Mouse (Mus musculus): ENCODE measurements around the gene Cga. TPM values are rescaled to one million over a fixed set of nuclear protein-coding genes. Genes with fewer than 3 reads are reported as not detected.
A peak's percentile ranks its signal among the peaks of the same experiment; 100 is the strongest.

The Cga gene
- polyA plus RNA-seq, 1 experiment, result not detected

DNA sequence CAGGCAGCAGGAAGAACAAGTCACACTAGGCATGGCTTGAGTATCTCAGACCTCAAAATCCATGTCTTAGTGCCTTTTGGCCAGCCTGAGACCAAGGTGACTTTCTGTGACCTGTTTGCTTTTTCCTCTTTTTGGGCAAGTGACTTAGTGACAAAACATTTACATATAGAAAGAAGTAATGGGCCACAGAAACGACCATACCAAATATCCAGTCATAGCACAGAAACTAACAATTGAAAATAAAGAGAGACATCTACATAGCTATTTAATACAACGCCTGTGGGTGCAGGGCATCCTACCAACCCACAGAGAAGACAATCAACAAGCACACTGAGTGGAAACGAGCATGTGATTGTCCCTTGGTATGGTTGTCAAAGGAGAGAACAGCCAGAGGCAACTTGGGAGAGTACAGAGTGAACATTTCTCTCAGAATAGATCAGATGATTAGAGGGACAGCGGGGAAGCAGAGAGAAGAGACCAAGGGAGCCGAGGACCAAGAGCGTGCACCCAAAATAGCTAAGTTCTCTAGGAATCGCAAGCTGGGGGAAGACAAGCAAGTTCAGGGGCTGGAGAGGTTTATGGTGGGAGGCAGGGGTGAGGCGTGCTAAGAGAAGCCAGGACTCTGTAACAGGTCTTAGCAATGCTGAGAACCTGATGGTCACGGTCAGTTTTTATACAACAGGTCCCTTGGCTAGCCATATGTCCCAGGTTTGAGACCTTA is 7.8 kb upstream of the Cga start:
- H3K27ac ChIP-seq (ENCODE audit: control insufficient read depth, insufficient read depth, low read depth, low read length, poor library complexity), result no peak overlapping the region
- H3K4me3 ChIP-seq (replicated peaks; ENCODE audit: control insufficient read depth, low read depth, low read length), result peak overlapping the region; percentile 80
- no peaks in the 10 kb centered on the region; the same call in 1 of the 2 replicates for H3K4me1 ChIP-seq (ENCODE audit: control insufficient read depth, insufficient read depth, low read length)
- TF ChIP-seq CTCF (IDR thresholded peaks at IDR 0.05; ENCODE audit: control insufficient read depth, insufficient read depth, low read length) (no peak), POLR2A (IDR thresholded peaks at IDR 0.05; ENCODE audit: borderline replicate concordance, control insufficient read depth, low read depth, low read length) (no peak)
- WGBS, result 46% methylated on average over 9 of the region's 9 CpGs

DNA sequence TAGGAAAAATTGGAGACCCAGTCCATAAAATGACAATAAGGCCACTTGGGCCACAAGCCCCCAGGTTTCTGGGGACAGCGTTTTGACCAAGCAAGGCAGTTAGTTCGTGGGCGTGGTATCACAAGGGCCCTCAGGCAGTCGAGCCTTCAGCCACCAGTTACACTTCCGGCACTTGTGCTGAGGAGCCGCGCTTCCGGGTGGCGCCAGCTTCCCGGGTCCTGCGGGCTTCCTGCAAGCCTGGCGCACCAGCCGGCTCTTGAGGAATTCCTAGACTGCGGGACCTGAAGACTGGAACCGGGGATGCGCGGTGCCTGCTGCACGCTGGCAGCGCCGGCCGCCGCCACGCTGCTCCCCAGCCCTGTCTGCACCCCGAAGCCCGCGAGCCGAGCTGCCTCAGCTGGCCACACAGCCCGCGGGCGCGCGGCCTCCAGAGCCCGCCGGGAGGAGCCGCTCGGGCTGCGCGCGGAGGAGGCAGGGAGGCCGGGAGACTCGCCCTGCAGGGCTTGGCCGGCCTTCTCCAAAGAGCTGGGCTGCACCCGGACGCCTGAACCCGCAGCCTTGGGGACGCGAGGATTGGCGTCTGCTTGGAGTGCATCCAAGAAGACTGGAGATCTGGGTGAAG is 7.0 kb upstream of the Cga start:
- no peak for TF ChIP-seq CTCF (IDR thresholded peaks at IDR 0.05; ENCODE audit: control insufficient read depth, insufficient read depth, low read length)
- TF ChIP-seq POLR2A (IDR thresholded peaks at IDR 0.05; ENCODE audit: borderline replicate concordance, control insufficient read depth, low read depth, low read length), result peak; percentile 96; the same call in 1 of the 2 replicates
- under 1% methylated on average over 48 of the region's 48 CpGs for WGBS
- Histone ChIP-seq H3K27ac (ENCODE audit: control insufficient read depth, insufficient read depth, low read depth, low read length, poor library complexity) (peak overlapping the region; percentile 73), H3K4me1 (ENCODE audit: control insufficient read depth, insufficient read depth, low read length) (no peaks in the 10 kb centered on the region; the same call in 1 of the 2 replicates), H3K4me3 (replicated peaks; ENCODE audit: control insufficient read depth, low read depth, low read length) (peak overlapping the region; percentile 80)

DNA sequence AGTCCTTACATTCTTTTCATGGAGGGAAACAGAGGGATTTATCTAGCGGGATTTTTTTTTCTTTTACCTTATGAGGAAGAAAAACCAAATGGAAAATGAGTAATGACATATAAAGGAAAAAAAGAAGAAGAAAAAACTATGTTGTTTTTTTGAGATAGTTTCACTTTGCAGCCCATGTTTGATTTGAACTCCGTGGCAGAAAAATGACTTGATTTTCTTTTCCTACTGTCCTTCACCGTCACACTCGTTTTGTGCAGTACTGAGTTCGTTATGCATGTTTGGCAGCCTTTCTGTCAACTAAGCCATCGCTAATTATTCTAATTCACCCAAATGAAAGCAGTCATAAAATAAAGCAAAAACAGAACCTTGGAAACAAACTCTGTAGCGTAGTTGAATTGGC is 6.3 kb upstream of the Cga start:
- H3K4me3 ChIP-seq (replicated peaks; ENCODE audit: control insufficient read depth, low read depth, low read length), result peak overlapping the region; percentile 80
- no peak overlapping the region for H3K27ac ChIP-seq (ENCODE audit: control insufficient read depth, insufficient read depth, low read depth, low read length, poor library complexity)
- TF ChIP-seq POLR2A (IDR thresholded peaks at IDR 0.05; ENCODE audit: borderline replicate concordance, control insufficient read depth, low read depth, low read length) (no peak), CTCF (IDR thresholded peaks at IDR 0.05; ENCODE audit: control insufficient read depth, insufficient read depth, low read length) (no peak)
- H3K4me1 ChIP-seq (ENCODE audit: control insufficient read depth, insufficient read depth, low read length), result no peaks in the 10 kb centered on the region; the same call in 1 of the 2 replicates
- 4% methylated on average over 7 of the region's 7 CpGs for WGBS

DNA sequence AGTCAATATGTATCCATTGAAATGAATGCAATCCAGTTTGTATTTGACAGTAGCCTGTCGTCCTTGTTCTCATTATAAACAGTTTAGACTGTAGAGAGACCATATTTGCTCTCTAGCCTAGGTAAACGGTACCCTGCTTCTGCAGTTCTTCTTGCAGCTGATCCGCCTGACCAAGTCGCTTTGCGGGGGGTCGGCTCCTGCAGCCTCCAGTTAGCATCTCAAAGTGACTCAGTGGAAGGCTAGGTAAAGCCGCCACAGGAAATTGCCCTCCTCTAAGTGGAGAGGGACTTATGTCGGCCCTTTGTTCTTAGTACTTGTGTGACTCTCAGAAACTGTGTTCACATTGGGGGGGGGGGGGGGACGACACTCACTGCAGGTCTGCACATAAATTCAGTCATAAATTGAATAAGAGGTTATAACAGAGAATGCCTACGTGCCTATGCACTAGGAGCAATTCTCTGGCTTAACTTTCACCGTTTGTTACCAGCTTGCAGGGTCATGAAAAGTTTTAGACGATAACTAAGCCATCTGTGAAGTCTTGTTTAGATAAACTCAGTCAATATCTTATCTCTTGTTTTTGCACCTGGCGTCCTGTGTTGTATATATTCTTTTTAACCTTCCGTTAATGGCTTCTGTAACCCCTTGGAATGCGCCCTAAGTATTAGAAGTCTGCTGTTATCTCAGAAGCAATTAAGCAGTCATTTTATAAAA is 4.3 kb upstream of the Cga start:
- Histone ChIP-seq H3K4me1 (ENCODE audit: control insufficient read depth, insufficient read depth, low read length) (no peaks in the 10 kb centered on the region; the same call in 1 of the 2 replicates), H3K27ac (ENCODE audit: control insufficient read depth, insufficient read depth, low read depth, low read length, poor library complexity) (no peak overlapping the region), H3K4me3 (replicated peaks; ENCODE audit: control insufficient read depth, low read depth, low read length) (no peak overlapping the region)
- TF ChIP-seq CTCF (IDR thresholded peaks at IDR 0.05; ENCODE audit: control insufficient read depth, insufficient read depth, low read length) (no peak), POLR2A (IDR thresholded peaks at IDR 0.05; ENCODE audit: borderline replicate concordance, control insufficient read depth, low read depth, low read length) (no peak)
- WGBS, result 56% methylated on average over 15 of the region's 15 CpGs

DNA sequence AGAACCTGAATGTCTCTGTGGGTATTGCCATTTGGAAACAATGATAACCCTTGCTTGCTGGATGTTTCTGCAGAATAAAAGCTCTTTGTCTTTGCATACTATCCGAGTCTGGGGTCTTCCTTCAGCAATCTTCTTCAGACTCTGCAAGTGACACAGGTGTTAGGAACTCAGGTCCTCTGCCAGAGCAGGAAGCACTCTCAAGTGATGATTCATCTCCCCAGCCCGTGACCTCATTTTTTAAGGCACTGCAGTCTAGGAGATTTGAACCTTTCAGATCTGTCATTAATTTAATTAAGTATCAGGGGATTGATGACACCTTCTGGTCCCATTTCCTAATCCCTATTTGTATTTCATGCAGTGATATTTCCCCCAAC is 3.8 kb upstream of the Cga start:
- TF ChIP-seq POLR2A (IDR thresholded peaks at IDR 0.05; ENCODE audit: borderline replicate concordance, control insufficient read depth, low read depth, low read length), result no peak
- TF ChIP-seq CTCF (IDR thresholded peaks at IDR 0.05; ENCODE audit: control insufficient read depth, insufficient read depth, low read length), result no peak
- no peak overlapping the region for H3K4me3 ChIP-seq (replicated peaks; ENCODE audit: control insufficient read depth, low read depth, low read length)
- WGBS, result 47% methylated on average over 2 of the region's 2 CpGs
- H3K27ac ChIP-seq (ENCODE audit: control insufficient read depth, insufficient read depth, low read depth, low read length, poor library complexity), result no peak overlapping the region
- no peaks in the 10 kb centered on the region; the same call in 1 of the 2 replicates for H3K4me1 ChIP-seq (ENCODE audit: control insufficient read depth, insufficient read depth, low read length)

DNA sequence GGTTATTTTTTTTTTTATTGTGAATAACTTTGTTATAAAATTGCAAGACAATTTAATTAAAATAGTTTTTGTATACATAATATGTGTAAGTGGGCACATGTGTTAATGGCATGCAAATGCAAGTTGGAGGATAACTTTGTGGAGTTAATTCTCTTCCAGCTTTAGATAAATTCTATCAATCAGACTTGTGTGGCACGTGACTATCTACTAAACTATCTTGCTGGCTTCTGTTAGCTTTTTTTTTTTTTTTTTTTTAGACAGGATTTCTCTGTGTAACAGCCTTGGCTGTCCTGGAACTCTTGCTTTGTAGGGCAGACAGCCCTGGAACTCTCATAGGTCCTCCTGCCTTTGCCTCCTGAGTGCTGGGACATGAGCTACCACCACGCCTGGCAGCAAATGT is 4.9 kb downstream of the Cga start:
- WGBS, result 57% methylated on average over 2 of the region's 2 CpGs
- TF ChIP-seq POLR2A (IDR thresholded peaks at IDR 0.05; ENCODE audit: borderline replicate concordance, control insufficient read depth, low read depth, low read length), result no peak
- no peak for TF ChIP-seq CTCF (IDR thresholded peaks at IDR 0.05; ENCODE audit: control insufficient read depth, insufficient read depth, low read length)
- no peaks in the 10 kb centered on the region; the same call in 1 of the 2 replicates for H3K4me1 ChIP-seq (ENCODE audit: control insufficient read depth, insufficient read depth, low read length)
- H3K27ac ChIP-seq (ENCODE audit: control insufficient read depth, insufficient read depth, low read depth, low read length, poor library complexity), result no peak overlapping the region
- H3K4me3 ChIP-seq (replicated peaks; ENCODE audit: control insufficient read depth, low read depth, low read length), result no peak overlapping the region

DNA sequence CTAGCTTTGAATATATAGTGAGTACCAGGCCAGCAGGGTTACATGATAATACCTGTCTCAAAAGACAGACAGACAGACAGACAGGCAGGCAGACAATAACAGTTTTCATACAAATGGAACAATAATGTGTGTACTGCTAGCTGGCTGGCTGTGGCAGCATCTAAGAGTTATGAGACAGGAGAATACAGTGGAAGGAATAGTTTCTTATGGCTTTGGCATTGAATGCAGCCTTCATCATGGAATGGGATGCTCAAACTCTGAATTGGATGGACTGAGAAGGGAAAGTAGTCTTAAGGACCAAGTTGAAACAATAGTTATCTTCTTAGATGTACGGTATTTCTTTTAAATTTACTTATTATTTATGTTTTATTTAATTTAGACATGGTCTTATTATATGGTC is 5.7 kb downstream of the Cga start:
- WGBS, result 93% methylated on average over 1 of the region's 1 CpGs
- Histone ChIP-seq H3K27ac (ENCODE audit: control insufficient read depth, insufficient read depth, low read depth, low read length, poor library complexity) (no peak overlapping the region), H3K4me1 (ENCODE audit: control insufficient read depth, insufficient read depth, low read length) (no peaks in the 10 kb centered on the region; the same call in 1 of the 2 replicates), H3K4me3 (replicated peaks; ENCODE audit: control insufficient read depth, low read depth, low read length) (no peak overlapping the region)
- TF ChIP-seq POLR2A (IDR thresholded peaks at IDR 0.05; ENCODE audit: borderline replicate concordance, control insufficient read depth, low read depth, low read length), result no peak
- TF ChIP-seq CTCF (IDR thresholded peaks at IDR 0.05; ENCODE audit: control insufficient read depth, insufficient read depth, low read length), result no peak

DNA sequence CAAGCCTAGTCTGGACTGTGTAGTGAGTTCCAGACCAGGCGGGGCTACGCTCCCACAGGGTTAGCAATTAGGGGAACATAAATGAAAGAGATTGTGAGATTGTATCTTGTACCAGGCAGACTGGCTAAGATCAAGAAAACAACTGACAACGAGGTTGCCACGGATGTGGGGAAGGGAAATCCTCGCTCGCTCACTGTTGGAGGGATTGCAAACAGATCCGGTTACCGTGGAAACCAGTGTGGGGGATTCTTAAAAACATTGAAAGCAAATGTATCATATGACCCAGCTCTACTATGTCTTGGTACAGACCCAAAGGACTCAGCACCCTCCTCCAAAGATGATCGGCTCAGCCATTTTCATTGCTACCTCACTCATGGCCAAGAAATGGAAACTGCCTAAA is 6.6 kb downstream of the Cga start:
- Histone ChIP-seq H3K4me1 (ENCODE audit: control insufficient read depth, insufficient read depth, low read length) (no peaks in the 10 kb centered on the region; the same call in 1 of the 2 replicates), H3K4me3 (replicated peaks; ENCODE audit: control insufficient read depth, low read depth, low read length) (no peak overlapping the region), H3K27ac (ENCODE audit: control insufficient read depth, insufficient read depth, low read depth, low read length, poor library complexity) (no peak overlapping the region)
- TF ChIP-seq CTCF (IDR thresholded peaks at IDR 0.05; ENCODE audit: control insufficient read depth, insufficient read depth, low read length) (no peak), POLR2A (IDR thresholded peaks at IDR 0.05; ENCODE audit: borderline replicate concordance, control insufficient read depth, low read depth, low read length) (no peak)
- WGBS, result 64% methylated on average over 9 of the region's 9 CpGs

All from bone marrow, adult 2 months (tissue).